Mouse (Mus musculus) neutrophil, adult 5-6 weeks (primary cell): ENCODE data around the gene Ptpn6. TPM values are rescaled to one million over a fixed set of nuclear protein-coding genes. Genes with fewer than 3 reads are reported as not detected.
"Not testable (repeated sequence)": the region's sequence is repeated elsewhere in the genome, so short reads cannot be mapped to it uniquely, and the experiment has no call there.

Experiments used
- ATAC-seq: fragments of 151-379, 151-347 bp; 2 replicates; pipeline ENCODE4 v1.8.0; 2017; ENCODE audit warnings: mild to moderate bottlenecking, moderate TSS enrichment; ENCODE audit not compliant: insufficient number of reproducible peaks, poor library complexity, low FRiP score, severe bottlenecking; ENCODE audit errors: extremely low read depth
- total RNA-seq: library from RNA; stranded (forward); fragments of 200-1000 nt; gene quantifications from 2 replicates; pipeline ENCODE4 v1.2.3, GENCODE M21; 2017

Ptpn6 gene
- total RNA-seq, 1 experiment from 2014 or later: 2,202 TPM

GRCm38 (mm10) chr6:124683591-124684417 is 54.7 kb downstream of the Ptpn6 start:
- ATAC-seq: no peak

- not testable (repeated sequence) for ATAC-seq
Measured at GRCm38 (mm10) chr6:124682291-124682690, 56.2 kb downstream of the Ptpn6 start.

- ATAC-seq: no peak
Measured at GRCm38 (mm10) chr6:124679486-124679885, 59.0 kb downstream of the Ptpn6 start.

GRCm38 (mm10) chr6:124678769-124679168 is 59.7 kb downstream of the Ptpn6 start:
- ATAC-seq: no peak

- ATAC-seq: no peak
Measured at GRCm38 (mm10) chr6:124676171-124676570, 62.3 kb downstream of the Ptpn6 start.

GRCm38 (mm10) chr6:124674591-124674990 is 63.9 kb downstream of the Ptpn6 start:
- no peak for ATAC-seq

GRCm38 (mm10) chr6:124673619-124674018 is 64.9 kb downstream of the Ptpn6 start:
- no peak for ATAC-seq

GRCm38 (mm10) chr6:124672100-124672499 is 66.4 kb downstream of the Ptpn6 start:
- no peak for ATAC-seq

Other genes with a start within 250 kb of the Ptpn6 start
- gene C1rl, start 245.6 kb downstream of the Ptpn6 start, total RNA-seq: 1.9 and 2.5 TPM in 2 replicates
- gene C1ra, start 226.3 kb downstream of the Ptpn6 start, total RNA-seq: 0.49 and 0.58 TPM in 2 replicates
- gene C1s1, start 196.4 kb downstream of the Ptpn6 start, total RNA-seq: not detected in 2 replicates
- not detected in 2 replicates for gene C1rb, start 168.4 kb downstream of the Ptpn6 start, total RNA-seq
- not detected in 2 replicates for gene C1s2, start 102.6 kb downstream of the Ptpn6 start, total RNA-seq
- 21.4 and 26.5 TPM in 2 replicates for gene Lpcat3, start 75.7 kb downstream of the Ptpn6 start, total RNA-seq
- 89.3 and 107 TPM in 2 replicates for gene Emg1, start 26.5 kb downstream of the Ptpn6 start, total RNA-seq
- gene Phb2, start 26.4 kb downstream of the Ptpn6 start, total RNA-seq: 110 and 117 TPM in 2 replicates
- gene Grcc10, start 2.7 kb upstream of the Ptpn6 start, total RNA-seq: 161 and 171 TPM in 2 replicates
- 0.74 TPM in 1 of 2 replicates, not detected in the other for gene Gm45234, start 17.3 kb upstream of the Ptpn6 start, total RNA-seq
- gene Atn1, start 17.8 kb upstream of the Ptpn6 start, total RNA-seq: 6.5 and 11.6 TPM in 2 replicates
- gene Eno2, start 31.0 kb upstream of the Ptpn6 start, total RNA-seq: not detected in 2 replicates
- 6.8 and 7.9 TPM in 2 replicates for gene Lrrc23, start 41.0 kb upstream of the Ptpn6 start, total RNA-seq
- 10.5 and 10.9 TPM in 2 replicates for gene Spsb2, start 69.9 kb upstream of the Ptpn6 start, total RNA-seq
- gene Tpi1, start 75.6 kb upstream of the Ptpn6 start, total RNA-seq: 43.0 and 64.8 TPM in 2 replicates
- gene Usp5, start 90.8 kb upstream of the Ptpn6 start, total RNA-seq: 35.1 and 50.1 TPM in 2 replicates
- gene Cdca3, start 90.8 kb upstream of the Ptpn6 start, total RNA-seq: 1.4 and 3.0 TPM in 2 replicates
- 0.70 TPM in 1 of 2 replicates, not detected in the other for gene Gnb3, start 101.6 kb upstream of the Ptpn6 start, total RNA-seq
- gene P3h3, start 119.0 kb upstream of the Ptpn6 start, total RNA-seq: not detected in 2 replicates
- gene Gpr162, start 125.3 kb upstream of the Ptpn6 start, total RNA-seq: not detected in 2 replicates
- gene Cd4, start 149.5 kb upstream of the Ptpn6 start, total RNA-seq: 6.8 and 7.1 TPM in 2 replicates
- 0.25 and 0.70 TPM in 2 replicates for gene Lag3, start 173.0 kb upstream of the Ptpn6 start, total RNA-seq
- 94.0 and 109 TPM in 2 replicates for gene Ptms, start 181.4 kb upstream of the Ptpn6 start, total RNA-seq
- gene Mlf2, start 192.7 kb upstream of the Ptpn6 start, total RNA-seq: 56.3 and 57.7 TPM in 2 replicates
- 19.1 and 23.7 TPM in 2 replicates for gene Cops7a, start 226.8 kb upstream of the Ptpn6 start, total RNA-seq